Mouse (Mus musculus) cortical plate, adult 2 months (tissue): ENCODE data around the gene Cfap299. TPM values are rescaled to one million over a fixed set of nuclear protein-coding genes. Genes with fewer than 3 reads are reported as not detected.
"Not testable (repeated sequence)": the region's sequence is repeated elsewhere in the genome, so short reads cannot be mapped to it uniquely, and the experiment has no call there.

Experiments
- H3K27ac ChIP-seq: fragments of 200-500 bp; 2 replicates; pipeline ENCODE4 v1.5.1; 2012; ENCODE audit warnings: low read length, control low read depth, inconsistent platforms; ENCODE audit not compliant: insufficient read depth
- H3K4me1 ChIP-seq: fragments of 200-500 bp; 2 replicates; pipeline ENCODE4 v1.6.1; 2011; ENCODE audit warnings: low read length; ENCODE audit not compliant: control insufficient read depth, insufficient read depth
- H3K4me3 ChIP-seq: fragments of 200-500 bp; 2 replicates; pipeline ENCODE4 v1.5.1; 2011; ENCODE audit warnings: mild to moderate bottlenecking, low read length, control low read depth; ENCODE audit not compliant: insufficient read depth
- CTCF ChIP-seq: fragments of 200-500 bp; IDR thresholded peaks from 2 replicates; pipeline ENCODE4 v1.5.1; 2011; ENCODE audit warnings: mild to moderate bottlenecking, control low read depth, low read length; ENCODE audit not compliant: insufficient read depth; ENCODE audit errors: extremely low read depth
- POLR2A ChIP-seq: fragments of 200-500 bp; IDR thresholded peaks from 2 replicates; pipeline ENCODE4 v1.6.1; 2011; ENCODE audit warnings: mild to moderate bottlenecking, low read length, control low read depth; ENCODE audit not compliant: insufficient read depth; ENCODE audit errors: extremely low read depth
- polyA plus RNA-seq: library from polyadenylated mRNA; depleted of rRNA; stranded (reverse); fragments of >200 nt; gene quantifications from 2 replicates; pipeline ENCODE4 v1.2.3, GENCODE M21; 2012

Cfap299 gene
- polyA plus RNA-seq, 1 experiment, result 0.69 TPM

DNA sequence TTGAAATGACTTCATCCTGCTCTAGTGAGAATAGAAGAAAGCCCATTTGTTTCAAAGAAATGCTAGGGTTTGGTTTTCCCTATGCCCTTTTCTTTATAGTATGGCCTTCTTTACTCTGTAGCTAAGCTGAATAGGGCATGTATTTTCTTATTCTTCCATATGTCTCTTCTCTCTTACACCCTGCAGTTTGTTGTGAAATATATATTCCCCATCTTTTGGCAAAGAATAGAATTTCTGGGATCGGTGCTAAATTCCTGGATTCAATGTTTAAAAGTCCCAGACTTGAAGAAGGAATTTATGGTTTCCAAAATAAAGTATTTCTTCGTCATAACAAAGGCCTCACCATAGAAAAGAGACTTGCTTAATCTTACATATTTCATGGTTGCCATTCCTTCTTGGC lies 2.5 kb upstream of the Cfap299 start:
- Histone ChIP-seq H3K4me1 (no peaks in the 10 kb centered on the region), H3K4me3 (no peak overlapping the region), H3K27ac (no peak overlapping the region)
- TF ChIP-seq POLR2A (no peak), CTCF (no peak)

DNA sequence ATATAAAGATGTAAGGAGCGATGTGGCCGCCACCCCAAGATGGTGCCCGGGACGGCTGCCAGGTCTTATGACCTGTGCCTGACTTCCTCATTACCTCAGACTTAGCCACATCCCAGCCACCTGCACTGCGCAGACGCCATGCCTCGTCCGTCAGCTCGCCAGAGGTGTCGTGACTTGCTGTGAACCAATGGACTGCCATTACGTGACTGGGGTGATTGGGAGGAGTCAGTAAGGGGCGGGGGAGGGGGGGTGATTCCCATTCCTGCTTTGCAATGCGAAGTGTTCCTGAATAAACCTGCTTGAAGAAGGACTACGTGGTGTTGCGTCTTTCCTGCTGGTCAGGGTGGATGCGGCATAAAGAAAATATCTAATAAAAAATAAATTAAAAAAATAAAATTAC lies 14.6 kb downstream of the Cfap299 start:
- H3K27ac ChIP-seq, H3K4me3 ChIP-seq: not testable (repeated sequence)

DNA sequence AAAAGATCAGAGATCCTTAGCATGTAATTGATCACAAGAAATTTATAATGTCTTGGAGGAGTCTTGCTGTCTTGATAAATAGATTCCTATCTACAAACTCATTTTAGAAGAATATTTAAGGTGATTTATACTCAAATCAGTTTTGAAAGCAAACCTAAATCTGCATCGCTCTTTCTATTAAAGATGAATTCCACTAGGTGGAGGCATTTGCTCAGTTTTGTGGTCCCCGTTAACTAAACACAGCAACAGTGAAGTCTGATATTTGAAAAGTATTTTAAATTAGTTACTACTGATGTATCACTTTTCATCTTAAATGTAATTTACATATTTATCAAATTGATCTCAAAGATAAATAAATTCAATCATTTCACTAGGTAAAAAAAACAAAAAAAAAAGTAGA lies 15.5 kb downstream of the Cfap299 start:
- H3K4me1 ChIP-seq, result no peaks in the 10 kb centered on the region
- no peak overlapping the region for H3K4me3 ChIP-seq
- no peak overlapping the region for H3K27ac ChIP-seq
- TF ChIP-seq POLR2A, result no peak
- TF ChIP-seq CTCF, result no peak

More for the DNA sequence above, 14.6 kb downstream of the Cfap299 start:
- H3K4me1 ChIP-seq, result not testable (repeated sequence)

DNA sequence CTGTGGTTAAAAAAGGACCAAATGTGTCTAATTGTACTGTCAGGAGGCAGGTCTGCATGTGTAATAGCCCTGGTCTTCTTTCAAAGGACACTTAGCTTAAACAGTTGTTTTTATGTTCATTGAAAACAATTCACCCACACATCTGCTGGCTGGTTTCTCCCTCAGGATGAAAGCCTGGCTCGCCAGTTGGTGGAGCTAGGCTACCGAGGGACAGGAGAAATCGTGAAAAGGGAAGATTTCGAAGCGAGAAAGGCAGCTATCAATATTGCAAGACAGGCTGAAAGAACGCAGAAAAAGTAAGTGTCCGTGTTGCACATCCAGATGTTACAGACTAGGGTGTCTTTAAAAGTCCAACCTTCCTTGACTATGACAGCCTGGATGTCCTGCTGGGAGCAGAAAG lies 17.0 kb downstream of the Cfap299 start:
- no peak for TF ChIP-seq POLR2A
- peak; percentile 65 for TF ChIP-seq CTCF
- Histone ChIP-seq H3K27ac (no peak overlapping the region), H3K4me1 (no peaks in the 10 kb centered on the region), H3K4me3 (no peak overlapping the region)

DNA sequence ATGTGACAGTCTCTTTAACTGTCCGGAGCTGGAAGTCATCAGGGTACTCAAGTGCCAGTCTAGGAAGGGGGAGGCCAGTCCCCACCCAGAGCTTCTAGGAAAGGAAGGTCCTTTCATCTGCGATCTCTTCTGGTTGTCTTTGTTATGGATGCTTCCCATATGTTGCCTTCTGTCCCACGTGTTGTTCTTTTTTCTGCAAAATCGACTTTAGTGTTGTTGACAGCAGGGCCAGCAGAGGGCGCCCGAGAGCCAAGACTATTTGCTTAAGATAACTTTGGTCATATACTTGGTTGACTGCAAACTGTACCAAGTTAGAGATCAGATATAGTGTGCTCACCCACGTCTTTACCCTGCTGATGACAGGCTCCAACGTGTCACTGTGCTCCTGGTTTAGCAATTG lies 19.5 kb downstream of the Cfap299 start:
- H3K4me3 ChIP-seq, result no peak overlapping the region
- no peak overlapping the region for H3K27ac ChIP-seq
- no peaks in the 10 kb centered on the region for H3K4me1 ChIP-seq
- TF ChIP-seq POLR2A (no peak), CTCF (peak; percentile 82)

DNA sequence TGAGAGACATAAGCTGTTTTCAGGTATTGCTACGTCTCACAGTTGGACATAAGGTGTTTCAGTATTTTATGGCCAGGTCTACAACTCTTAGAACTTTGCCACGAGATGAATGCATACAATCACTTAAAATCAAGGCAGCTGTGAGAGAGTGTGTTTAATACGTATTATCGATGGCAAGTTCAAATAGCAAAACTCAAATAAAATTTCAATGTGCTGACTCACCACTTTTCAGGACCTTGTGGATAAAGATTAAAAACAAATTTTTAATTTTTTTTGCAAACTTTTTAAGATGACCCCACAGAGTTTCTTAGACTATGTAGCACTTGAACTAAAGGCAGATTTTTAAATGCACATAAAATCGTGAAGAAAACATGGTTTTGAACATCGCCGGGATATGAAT lies 30.8 kb downstream of the Cfap299 start:
- Histone ChIP-seq H3K4me1 (no peaks in the 10 kb centered on the region), H3K27ac (no peak overlapping the region), H3K4me3 (no peak overlapping the region)
- TF ChIP-seq POLR2A (no peak), CTCF (no peak)

DNA sequence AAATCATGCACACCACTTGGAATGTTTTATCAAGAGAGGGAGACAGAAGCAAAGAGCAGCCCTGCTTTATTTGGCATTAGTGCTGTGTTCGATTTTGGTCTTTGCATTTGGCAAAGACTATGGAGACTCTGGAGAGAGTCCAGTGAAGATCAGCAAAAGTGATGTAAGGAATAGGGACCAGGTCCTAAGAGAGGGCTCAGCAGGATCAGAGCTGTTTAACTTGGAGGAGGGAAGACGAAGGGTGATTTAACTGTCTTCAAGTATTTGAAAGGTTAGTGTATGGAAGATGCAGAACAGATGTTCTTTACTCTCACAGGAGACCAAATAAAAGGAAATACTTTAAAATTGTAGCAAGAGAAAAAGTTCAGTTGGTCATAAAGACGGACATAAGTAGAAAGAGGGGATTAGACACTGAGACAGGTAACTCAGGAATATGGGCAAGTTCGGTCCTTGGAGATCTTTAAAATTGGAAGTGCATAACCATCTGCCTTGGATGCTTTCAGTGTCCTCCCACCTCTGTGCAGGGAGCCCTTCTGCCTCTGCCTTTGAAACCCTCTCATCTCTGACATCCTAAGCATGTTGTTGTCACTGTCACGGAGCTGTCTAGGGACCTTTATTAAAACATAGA lies 31.8 kb downstream of the Cfap299 start:
- no peak overlapping the region for H3K4me3 ChIP-seq
- H3K27ac ChIP-seq, result no peak overlapping the region
- TF ChIP-seq CTCF (no peak), POLR2A (no peak)
- H3K4me1 ChIP-seq, result no peaks in the 10 kb centered on the region

DNA sequence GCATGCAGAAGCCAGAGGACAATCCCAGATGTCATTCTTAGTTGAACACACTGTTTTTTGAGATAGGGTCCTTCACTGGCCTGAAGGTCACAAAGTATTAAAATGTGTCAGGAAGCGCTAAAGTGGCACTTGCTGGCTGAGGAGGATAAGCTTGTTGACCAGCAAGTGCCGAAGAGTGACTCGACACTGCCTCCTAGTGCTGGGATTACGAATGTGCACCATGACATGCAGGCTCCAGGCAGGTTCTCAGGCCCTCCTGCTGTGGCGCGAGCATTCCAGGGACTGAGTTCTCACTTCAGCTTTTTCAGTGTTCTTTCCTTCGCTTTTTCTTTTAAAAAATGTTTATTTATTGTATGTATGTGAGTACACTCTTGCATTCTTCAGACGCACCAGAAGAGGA lies 34.3 kb downstream of the Cfap299 start:
- H3K27ac ChIP-seq, result no peak overlapping the region
- H3K4me1 ChIP-seq, result no peaks in the 10 kb centered on the region
- no peak overlapping the region for H3K4me3 ChIP-seq
- no peak for TF ChIP-seq POLR2A
- TF ChIP-seq CTCF, result 0 out of 2 replicates have a peak, but pooled peaks have one; percentile 16

DNA sequence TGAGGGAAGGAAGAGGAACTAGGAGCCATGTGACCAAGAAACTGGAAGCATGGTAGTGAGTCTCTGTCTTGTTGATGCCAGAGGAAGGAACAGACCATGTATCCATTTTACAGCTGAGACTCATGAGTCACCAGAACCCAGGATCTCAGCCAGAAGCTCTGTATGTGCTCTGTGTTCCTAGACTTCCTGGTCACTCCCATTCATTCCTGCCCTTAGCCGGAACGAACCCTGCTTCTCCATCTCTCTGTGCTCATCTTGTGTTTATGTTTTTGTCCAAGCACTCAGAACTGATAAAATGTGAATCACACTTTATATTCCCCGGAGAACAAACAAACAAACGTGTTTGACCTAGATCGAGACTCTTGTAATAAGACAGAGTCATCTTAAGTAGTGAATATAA lies 36.2 kb downstream of the Cfap299 start:
- Histone ChIP-seq H3K27ac (no peak overlapping the region), H3K4me1 (peaks cover 2% of the 10 kb centered on the region; the same call in 1 of the 2 replicates), H3K4me3 (no peak overlapping the region)
- TF ChIP-seq CTCF, result no peak
- TF ChIP-seq POLR2A, result no peak

DNA sequence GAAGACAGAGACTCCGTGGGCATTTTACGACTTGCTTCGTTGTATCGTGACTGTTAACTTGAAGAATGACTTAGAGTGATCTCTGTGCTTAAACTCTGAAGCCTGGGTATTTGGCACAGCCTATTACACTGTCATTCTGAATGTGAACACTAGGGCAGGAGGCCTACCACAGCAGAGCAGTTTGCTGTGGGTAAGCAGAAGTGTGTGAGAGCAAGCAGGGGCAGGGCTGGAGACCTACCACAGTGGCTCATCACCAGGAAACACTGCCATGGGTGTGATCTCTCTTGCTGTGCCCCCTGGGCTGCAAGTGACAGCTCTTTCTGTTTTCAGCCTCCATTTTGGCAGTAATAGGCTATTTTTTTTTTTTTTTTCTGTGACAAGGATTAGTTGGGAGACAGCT lies 39.7 kb downstream of the Cfap299 start:
- Histone ChIP-seq H3K4me1 (peaks cover 2% of the 10 kb centered on the region; the same call in 1 of the 2 replicates), H3K27ac (no peak overlapping the region), H3K4me3 (no peak overlapping the region)
- TF ChIP-seq POLR2A (no peak), CTCF (no peak)
